Mouse (Mus musculus) hematopoietic stem cell, adult 5-6 weeks (primary cell): Measurements from ENCODE around the gene Hypk. TPM values are rescaled to one million over a fixed set of nuclear protein-coding genes. Genes with fewer than 3 reads are reported as not detected.

Source experiments
- ATAC-seq, 2 experiments: fragments of 125-278 bp in 1 of 2; replicated peaks in 1 of 2; 2 replicates each; pipeline ENCODE4 v1.8.0; 2016 to 2017; ENCODE audit warnings: inconsistent platforms in 2 of 2, mild to moderate bottlenecking in 2 of 2, moderate number of reproducible peaks in 2 of 2, low read depth in 1 of 2, moderate TSS enrichment in 1 of 2; ENCODE audit not compliant: low FRiP score in 2 of 2, poor library complexity in 2 of 2, severe bottlenecking in 2 of 2, insufficient read depth in 1 of 2, low TSS enrichment in 1 of 2
- total RNA-seq: library from RNA; stranded (forward); fragments of 172-1452, 232-1000 nt; gene quantifications from 2 replicates; pipeline ENCODE4 v1.2.3, GENCODE M21; 2017

Hypk gene
- total RNA-seq: 98.2 and 124 TPM in 2 replicates

DNA sequence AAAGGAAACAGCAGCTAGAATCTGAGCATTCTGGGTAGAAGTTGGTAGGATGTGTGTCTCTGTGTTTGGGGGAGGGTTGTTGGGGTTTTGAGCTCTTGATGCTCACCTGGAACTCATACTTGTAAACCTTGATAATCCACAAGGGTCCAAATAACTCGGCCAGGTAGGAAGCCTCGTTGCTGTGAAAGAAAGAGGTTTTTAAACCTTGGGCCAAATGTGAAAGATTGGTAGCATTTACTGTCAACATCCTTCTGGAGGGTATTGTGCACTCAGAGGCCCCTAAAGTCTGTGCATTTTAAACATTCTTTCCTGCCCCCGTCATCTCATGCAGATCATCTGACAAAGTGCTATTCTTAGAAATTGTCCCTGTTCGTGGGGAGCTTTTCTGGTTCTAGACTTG lies at the start of gene Hypk:
TSS of gene Hypk (plus strand) at position 301 of the 400 bp plus-strand sequence.
- no peak for ATAC-seq

DNA sequence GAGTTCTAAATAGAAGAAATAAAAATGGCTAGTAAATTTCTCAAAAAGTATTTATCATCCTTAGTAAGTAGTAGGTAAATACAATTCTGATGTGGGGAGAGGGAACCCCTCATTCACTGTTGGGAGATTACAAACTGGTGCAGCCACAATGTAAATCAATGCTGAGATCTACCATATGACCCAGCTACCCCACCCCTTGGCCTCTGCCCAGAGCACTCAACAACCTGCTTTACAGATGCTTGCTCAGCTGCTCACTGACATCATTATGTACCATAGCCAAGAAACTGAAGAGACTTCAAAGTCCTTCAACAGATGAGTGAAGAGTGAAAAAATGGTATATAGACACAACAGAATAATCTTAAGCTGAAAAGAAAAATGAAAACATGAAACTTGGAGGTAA lies 49.8 kb upstream of the Hypk start:
- no peak for ATAC-seq

- 0 out of 4 replicates have a peak, but pooled peaks of 1 of the 2 experiments have one; percentile 45 for ATAC-seq
Measured at GRCm38 (mm10) chr2:121408160-121408559, 44.9 kb upstream of the Hypk start.

GRCm38 (mm10) chr2:121412843-121413386 lies 40.2 kb upstream of the Hypk start:
- peak; percentile 5 to 6; a peak in 2 of 4 replicates for ATAC-seq

- peak; percentile 86 to 92 for ATAC-seq
Measured at GRCm38 (mm10) chr2:121413387-121414042, 39.6 kb upstream of the Hypk start, which contains the start of the genes Pdia3 and Catsper2. Pdia3 (plus strand) TSS chr2:121413775. Catsper2 (minus strand) TSS chr2:121413792.

GRCm38 (mm10) chr2:121414139-121414685 lies 38.9 kb upstream of the Hypk start:
- 0 out of 4 replicates have a peak, but pooled peaks have one; percentile 6 to 12 for ATAC-seq

- ATAC-seq: no peak
Measured at GRCm38 (mm10) chr2:121415103-121415502, 38.0 kb upstream of the Hypk start.

DNA sequence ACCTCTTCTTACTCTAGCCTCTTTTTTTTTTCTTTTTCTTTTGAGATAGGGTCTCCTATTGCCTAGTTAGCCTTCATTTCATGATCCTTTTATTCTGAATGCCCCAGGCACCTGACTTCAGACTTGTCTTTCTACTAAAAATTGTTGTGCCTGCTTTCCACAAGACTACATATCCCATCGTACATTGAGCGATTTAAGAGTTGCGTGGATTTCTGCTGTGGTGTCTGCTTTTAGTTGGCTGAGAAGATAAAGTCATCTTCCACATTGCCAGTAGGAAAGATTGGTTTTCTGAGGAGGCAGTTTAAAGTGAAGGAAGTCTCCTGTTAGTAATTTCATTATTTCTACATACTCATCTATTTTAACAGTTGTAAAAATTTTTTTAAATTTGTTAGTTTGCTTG lies 37.5 kb upstream of the Hypk start:
- no peak for ATAC-seq

DNA sequence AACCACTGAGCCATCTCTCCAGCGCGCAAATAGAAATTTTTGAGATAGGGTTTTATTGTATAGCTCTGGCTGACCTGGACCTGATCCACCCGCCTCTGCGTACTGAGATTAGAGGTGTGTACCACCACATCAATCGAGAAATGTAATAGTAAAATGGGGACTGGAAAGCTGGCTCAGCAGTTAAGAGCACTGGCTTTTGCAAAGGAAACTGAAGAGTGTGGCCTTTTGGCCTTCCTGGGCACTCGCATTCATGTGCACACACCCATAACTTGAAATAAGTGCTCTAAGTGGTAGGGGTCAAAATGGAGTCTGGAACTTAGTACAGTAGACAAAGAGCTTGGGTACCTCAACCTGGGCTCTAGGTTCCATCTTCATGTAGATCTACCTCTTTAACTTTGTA lies 36.7 kb upstream of the Hypk start:
- ATAC-seq: no peak

DNA sequence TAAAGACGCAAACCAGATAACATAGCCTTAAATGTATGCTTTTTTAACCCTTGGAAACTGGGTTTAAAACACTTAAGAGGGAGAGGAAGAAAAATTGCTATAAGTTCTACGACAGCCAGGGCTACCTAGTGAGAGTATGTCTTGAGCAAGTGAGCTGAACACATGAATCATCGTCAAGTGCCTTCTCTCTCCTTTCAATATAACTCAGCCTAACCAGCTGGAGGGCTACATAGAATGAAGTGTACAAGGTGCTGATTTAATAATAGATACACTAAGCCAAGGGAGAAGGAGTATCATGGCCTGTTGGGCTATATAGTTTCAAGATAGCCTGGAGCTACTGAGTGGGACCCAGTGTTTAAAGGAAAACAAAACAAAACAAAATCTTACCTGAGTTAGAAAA lies 34.6 kb upstream of the Hypk start:
- ATAC-seq: no peak

DNA sequence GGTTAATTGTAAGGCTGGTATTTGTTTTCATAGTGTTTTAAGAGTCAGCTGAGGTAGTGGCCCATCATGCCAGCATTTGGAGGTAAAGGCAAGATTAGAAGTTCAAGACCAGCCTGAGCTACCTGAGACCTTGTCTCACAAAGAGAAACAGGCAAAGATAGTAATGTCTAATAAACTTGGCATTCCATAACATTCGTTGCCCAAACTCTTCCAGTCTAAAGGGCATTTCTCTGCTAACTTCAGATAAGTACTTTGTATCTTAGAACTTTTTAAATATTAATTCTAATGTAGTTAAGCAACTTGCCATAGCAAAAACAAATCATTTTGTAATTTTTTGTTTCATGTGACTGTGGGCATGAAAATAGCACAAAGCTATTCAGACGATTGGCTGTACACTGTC lies 29.9 kb upstream of the Hypk start:
- ATAC-seq: no peak

DNA sequence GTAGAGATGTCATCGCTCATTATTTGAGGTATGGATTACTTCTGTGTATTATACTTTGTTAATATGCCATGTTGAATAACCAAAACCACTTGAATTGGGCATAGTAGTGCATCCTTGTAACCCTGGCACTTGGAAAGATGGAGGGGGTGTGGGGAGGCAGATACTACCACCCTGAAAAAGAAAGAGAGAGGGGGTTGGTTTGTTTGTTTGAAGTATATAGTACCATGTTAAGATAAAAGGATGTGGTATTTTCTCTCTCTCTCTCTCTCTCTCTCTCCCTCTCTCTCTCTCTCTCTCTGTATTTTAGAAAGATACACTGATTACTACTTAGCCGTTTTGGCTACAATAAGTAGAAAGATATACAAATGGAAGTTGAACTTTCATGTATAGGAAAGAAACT lies 27.2 kb upstream of the Hypk start:
- ATAC-seq: no peak

DNA sequence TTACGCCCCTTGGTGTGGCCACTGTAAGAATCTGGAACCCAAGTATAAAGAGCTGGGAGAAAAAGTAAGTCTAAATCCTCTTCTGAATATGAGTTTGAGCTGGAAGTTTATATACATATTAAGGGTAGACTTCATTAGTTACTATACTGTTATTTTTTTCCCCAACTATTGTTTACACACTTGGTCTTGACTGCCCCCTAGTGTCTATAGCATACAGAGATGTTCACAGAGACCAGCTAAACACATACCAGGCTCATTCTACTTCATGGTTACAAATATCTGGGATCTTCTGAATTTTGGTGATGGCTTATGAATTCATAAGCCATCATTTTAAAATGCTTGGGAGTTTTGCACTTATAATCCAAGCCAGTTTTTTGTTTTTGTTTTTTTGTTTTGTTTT lies 18.2 kb upstream of the Hypk start:
- ATAC-seq: no peak

- ATAC-seq: no peak
Measured at GRCm38 (mm10) chr2:121439746-121440145, 13.3 kb upstream of the Hypk start.

DNA sequence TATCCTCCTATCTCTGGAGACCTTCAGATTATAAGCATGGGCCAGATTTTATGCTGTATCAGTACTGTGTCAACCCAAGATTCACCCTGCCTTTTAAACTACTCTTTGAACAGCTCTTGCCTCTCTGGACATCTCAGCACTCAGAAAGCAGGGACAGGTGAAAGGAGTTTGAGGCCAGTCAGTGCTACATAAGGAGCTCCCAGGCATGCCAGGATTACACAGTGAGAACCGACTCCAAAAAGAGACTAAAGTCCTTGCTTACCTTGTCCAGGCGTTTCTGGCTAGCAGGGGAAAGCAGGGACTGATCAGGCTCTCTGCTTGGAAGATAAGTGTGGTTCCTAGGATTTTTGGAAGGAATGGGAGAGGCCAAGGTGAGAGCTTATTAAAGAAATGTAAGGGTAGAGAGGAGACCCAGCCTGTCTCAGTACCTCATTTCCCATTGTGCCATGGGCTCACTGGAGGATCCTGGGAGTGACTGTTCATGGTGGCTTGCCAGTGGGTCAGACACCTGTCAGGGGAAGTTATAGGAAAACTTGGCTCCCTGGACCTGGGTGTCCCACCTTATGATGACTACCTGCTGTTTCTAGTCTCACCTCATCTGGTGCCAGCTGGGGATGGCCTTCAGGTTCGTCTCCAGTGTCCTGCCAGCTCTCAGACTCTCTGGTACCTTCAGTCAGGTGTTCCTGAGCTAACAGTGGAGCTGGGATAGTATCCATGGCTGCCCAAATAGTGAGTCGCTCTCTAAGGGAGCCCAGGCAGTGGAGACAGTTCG lies 12.1 kb upstream of the Hypk start:
- no peak for ATAC-seq

DNA sequence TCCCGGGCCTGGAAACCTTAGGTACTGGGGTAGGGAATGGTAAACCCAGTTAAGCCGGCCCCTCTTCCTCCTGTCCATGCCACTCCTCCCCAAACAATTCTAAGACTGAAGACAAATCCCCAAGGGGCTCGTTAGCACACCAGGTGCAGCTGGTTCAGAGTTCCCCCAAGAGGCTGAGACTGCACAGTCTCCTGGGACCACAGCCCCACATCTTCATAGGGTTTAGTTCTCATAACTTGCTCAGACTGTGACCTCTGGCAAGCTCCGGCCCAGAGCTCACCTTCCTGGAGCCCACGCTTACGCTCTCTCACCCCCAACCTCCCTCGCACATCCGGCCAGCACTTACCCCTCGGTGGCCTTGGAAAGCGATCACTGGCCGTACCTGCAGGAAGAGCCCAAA lies 11.3 kb upstream of the Hypk start:
- ATAC-seq: peak in 1 of 2 experiments; percentile 12; a peak in 1 of 4 replicates

DNA sequence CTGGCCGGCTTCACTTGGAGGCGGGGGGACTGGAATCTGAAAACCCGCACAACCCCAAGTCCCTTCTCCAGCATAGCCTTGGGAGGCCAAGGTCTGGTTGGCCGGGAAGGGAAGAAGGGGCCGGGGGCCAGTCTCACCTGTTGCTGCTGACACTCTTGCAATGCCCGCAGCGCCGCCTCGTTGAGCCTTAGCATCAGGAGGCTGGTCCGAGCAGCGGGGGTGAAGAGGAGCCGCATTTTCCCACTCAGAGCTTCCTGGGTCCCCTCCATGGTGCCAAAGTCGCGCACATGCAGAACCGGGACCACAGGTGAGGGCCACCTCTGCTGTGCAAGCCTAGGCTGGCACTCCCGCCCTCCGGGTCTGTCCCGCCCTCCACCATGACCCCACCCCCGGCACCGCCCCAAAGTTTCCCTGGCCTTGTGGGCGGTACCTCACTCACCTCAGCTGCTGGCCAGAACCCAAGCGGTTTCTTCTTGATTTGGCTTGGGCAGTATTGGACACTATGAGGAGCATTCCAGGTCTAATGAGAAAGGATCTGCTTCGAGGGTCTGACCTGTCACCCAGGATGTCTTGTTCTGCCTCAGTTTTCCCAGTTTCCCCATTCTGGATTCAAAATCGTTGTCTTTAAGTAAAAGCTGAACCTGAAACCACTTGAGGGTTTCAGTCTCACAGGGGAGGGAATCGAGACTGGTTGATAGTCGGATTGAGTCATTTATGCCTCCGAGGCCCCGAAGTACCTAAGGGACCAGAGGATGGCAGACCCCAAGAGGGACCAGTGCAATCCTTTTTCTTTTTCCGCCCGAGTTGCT lies 10.6 kb upstream of the Hypk start:
- peak; percentile 74 to 92 for ATAC-seq
